Comparison of ENCODE assay signal across 8 mouse cellular contexts in genomic region chr13:95719320-95720232, GRCm38 (mm10). TPM values are rescaled to one million over a fixed set of nuclear protein-coding genes. Genes with fewer than 3 reads are reported as not detected.
DNase-seq lines count a peak whose midpoint lies in the region; ATAC-seq and TF ChIP-seq lines count a peak whose summit lies in the region.

No protein-coding gene starts in this region.

- H3K4me3 ChIP-seq in cerebellum, adult 2 months (replicated peaks; ENCODE audit: insufficient read depth, low read depth, low read length) = peak overlapping the region; percentile 37
- H3K4me3 ChIP-seq in forebrain, postnatal 0 days (ENCODE audit: low read depth, low read length) = peak overlapping the region; percentile 3; the same call in 1 of the 2 replicates
- peak overlapping the region; percentile 38 for H3K4me3 ChIP-seq in layer of hippocampus, adult 2 months
- H3K4me3 ChIP-seq in neural tube, embryonic 15.5 days (replicated peaks) = 0 out of 2 replicates have a peak overlapping the region, but pooled peaks have one; percentile 12
- H3K4me3 ChIP-seq in thymus, adult 2 months (ENCODE audit: control insufficient read depth, insufficient read depth, low read length) = no peak overlapping the region

- 54% methylated on average over 14 of the region's 14 CpGs for WGBS in cerebellum, adult 2 months
- WGBS in forebrain, postnatal 0 days = 57% methylated on average over 14 of the region's 14 CpGs
- WGBS in neural tube, embryonic 15.5 days = 62% methylated on average over 14 of the region's 14 CpGs
- 74% methylated on average over 14 of the region's 14 CpGs for WGBS in thymus, adult 2 months

- TF ChIP-seq POLR2A in cerebellum, adult 2 months (IDR thresholded peaks at IDR 0.05; ENCODE audit: borderline replicate concordance, insufficient read depth, low read length) = no peak
- TF ChIP-seq POLR2A in thymus, adult 2 months (IDR thresholded peaks at IDR 0.05; ENCODE audit: control insufficient read depth, extremely low read depth, insufficient read depth, low read length, poor library complexity) = no peak

- H3K36me3 ChIP-seq in forebrain, postnatal 0 days (ENCODE audit: insufficient read depth) = no peaks in the 10 kb centered on the region
- no peaks in the 10 kb centered on the region for H3K36me3 ChIP-seq in neural tube, embryonic 15.5 days
- H3K36me3 ChIP-seq in thymus, adult 2 months (ENCODE audit: control insufficient read depth, insufficient read depth, low read length) = peaks cover 4% of the 10 kb centered on the region; the same call in 1 of the 2 replicates

- peak; percentile 96 for ATAC-seq in forebrain, postnatal 0 days
- ATAC-seq in neural tube, embryonic 15.5 days (ENCODE audit: low FRiP score) = peak; percentile 77

- peak overlapping the region; percentile 26 for H3K4me2 ChIP-seq in forebrain, postnatal 0 days (ENCODE audit: low read depth)
- H3K4me2 ChIP-seq in neural tube, embryonic 15.5 days = peak overlapping the region; percentile 44

- no peaks in the 10 kb centered on the region for H3K27me3 ChIP-seq in cerebellum, adult 2 months (ENCODE audit: control insufficient read depth, insufficient read depth, low read length)
- no peaks in the 10 kb centered on the region for H3K27me3 ChIP-seq in forebrain, postnatal 0 days (ENCODE audit: insufficient read depth, low read length)
- no peaks in the 10 kb centered on the region for H3K27me3 ChIP-seq in neural tube, embryonic 15.5 days (replicated peaks)
- no peaks in the 10 kb centered on the region for H3K27me3 ChIP-seq in thymus, adult 2 months (ENCODE audit: control insufficient read depth, insufficient read depth, low read length)

- DNase-seq in MEL-GATA-1-ER (ENCODE audit: extremely low read depth, low read depth) = peak; percentile 46
- DNase-seq in cerebellum, adult 2 months = peak; percentile 53
- DNase-seq in forebrain, postnatal 0 days = peak; percentile 81
- peak; percentile 82 for DNase-seq in heart, postnatal 4 days
- DNase-seq in layer of hippocampus, adult 2 months (ENCODE audit: low spot score in 2 of 2) = peak; percentile 75 to 80
- peak; percentile 51 to 67 for DNase-seq in lung, adult 18-20 months
- peak; percentile 54 for DNase-seq in thymus, adult 2 months

- H3K4me1 ChIP-seq in cerebellum, adult 2 months (ENCODE audit: control insufficient read depth, insufficient read depth, low read length) = no peaks in the 10 kb centered on the region
- H3K4me1 ChIP-seq in forebrain, postnatal 0 days (ENCODE audit: insufficient read depth) = no peaks in the 10 kb centered on the region
- H3K4me1 ChIP-seq in neural tube, embryonic 15.5 days = peaks cover 4% of the 10 kb centered on the region; the same call in 1 of the 2 replicates
- peaks cover 4% of the 10 kb centered on the region; the same call in 1 of the 2 replicates for H3K4me1 ChIP-seq in thymus, adult 2 months (replicated peaks; ENCODE audit: control insufficient read depth, insufficient read depth, low read length)

- no peaks in the 10 kb centered on the region for H3K9me3 ChIP-seq in forebrain, postnatal 0 days (ENCODE audit: low read length)
- no peaks in the 10 kb centered on the region for H3K9me3 ChIP-seq in neural tube, embryonic 15.5 days (replicated peaks)

- no peak overlapping the region for H3K9ac ChIP-seq in forebrain, postnatal 0 days
- no peak overlapping the region for H3K9ac ChIP-seq in neural tube, embryonic 15.5 days (replicated peaks)

- TF ChIP-seq CTCF in cerebellum, adult 2 months (IDR thresholded peaks at IDR 0.05; ENCODE audit: borderline replicate concordance, insufficient read depth, low read depth, low read length) = peak; percentile 50; the same call in 1 of the 2 replicates
- TF ChIP-seq CTCF in forebrain, postnatal 0 days (IDR thresholded peaks at IDR 0.05; ENCODE audit: low read depth) = peak; percentile 77
- TF ChIP-seq CTCF in layer of hippocampus, adult 2 months (conservative IDR thresholded peaks at IDR 0.05) = peak; percentile 90
- no peak for TF ChIP-seq CTCF in thymus, adult 2 months (IDR thresholded peaks at IDR 0.05; ENCODE audit: borderline replicate concordance, control insufficient read depth, extremely low read depth, insufficient read depth, low read length, poor library complexity)

- no peak overlapping the region for H3K27ac ChIP-seq in cerebellum, adult 2 months (ENCODE audit: insufficient read depth, low read length)
- H3K27ac ChIP-seq in forebrain, postnatal 0 days (ENCODE audit: low read depth, low read length) = no peak overlapping the region
- H3K27ac ChIP-seq in layer of hippocampus, adult 2 months = no peak overlapping the region
- H3K27ac ChIP-seq in neural tube, embryonic 15.5 days (replicated peaks) = no peak overlapping the region
- no peak overlapping the region for H3K27ac ChIP-seq in thymus, adult 2 months (ENCODE audit: control insufficient read depth, insufficient read depth, low read length)

RNA-seq across cellular contexts. Expression of gene F2rl2, which starts 22.9 kb away (rescaled TPM):
- 0.36 and 0.44 TPM in 2 replicates for polyA plus RNA-seq in cerebellum, adult 2 months (2012; rRNA removed)
- total RNA-seq in forebrain, postnatal 0 days (2014; rRNA removed) = 0.10 and 1.1 TPM in 2 replicates
- 0.38 and 0.39 TPM in 2 replicates for polyA plus RNA-seq in forebrain, postnatal 0 days (2015; fragmentation: Nextera tagmentation; extraction: Ambion mirVana)
- total RNA-seq in heart, postnatal 4 days (2021) = under 1 TPM in 1 of 2 experiments, not detected in 1; 0.14 TPM
- total RNA-seq in layer of hippocampus, adult 2 months (2021) = under 1 TPM; 0.15 to 0.17 TPM
- polyA plus RNA-seq in neural tube, embryonic 15.5 days (2015; fragmentation: Nextera tagmentation; extraction: Ambion mirVana) = 1.9 and 2.1 TPM in 2 replicates
- 2.1 and 2.4 TPM in 2 replicates for polyA plus RNA-seq in thymus, adult 2 months (2012; rRNA removed)
